Mouse (Mus musculus) embryonic facial prominence, embryonic 13.5 days (tissue): Measurements from ENCODE around the gene Draxin. TPM values are rescaled to one million over a fixed set of nuclear protein-coding genes. Genes with fewer than 3 reads are reported as not detected.
"Not testable (repeated sequence)": the region's sequence is repeated elsewhere in the genome, so short reads cannot be mapped to it uniquely, and the experiment has no call there.

ENCODE experiments used
- ATAC-seq: fragments of 200-750 bp; cut with Nextera tagmentation; 2 replicates; pipeline ENCODE4 v1.8.0; 2017; ENCODE audit warnings: low read depth; ENCODE audit not compliant: insufficient number of reproducible peaks, insufficient read depth, low FRiP score, low TSS enrichment
- H3K27ac ChIP-seq: fragments of 300-500 bp; sonication (generic); 2 replicates; pipeline ENCODE4 v1.5.1; 2015; ENCODE audit warnings: moderate library complexity, mild to moderate bottlenecking, inconsistent platforms
- H3K27me3 ChIP-seq: fragments of 300-500 bp; sonication (generic); 2 replicates; pipeline ENCODE4 v1.6.1; 2015; ENCODE audit warnings: mild to moderate bottlenecking, inconsistent platforms
- H3K36me3 ChIP-seq: fragments of 300-500 bp; sonication (generic); 2 replicates; pipeline ENCODE4 v1.6.1; 2015; ENCODE audit warnings: mild to moderate bottlenecking, inconsistent platforms
- H3K4me1 ChIP-seq: fragments of 300-500 bp; sonication (generic); 2 replicates; pipeline ENCODE4 v1.6.1; 2015; ENCODE audit warnings: inconsistent platforms
- H3K4me2 ChIP-seq: fragments of 300-500 bp; sonication (generic); 2 replicates; pipeline ENCODE4 v1.6.1; 2015; ENCODE audit warnings: moderate library complexity, mild to moderate bottlenecking, inconsistent platforms
- H3K4me3 ChIP-seq: fragments of 300-500 bp; sonication (generic); 2 replicates; pipeline ENCODE4 v1.5.1; 2015; ENCODE audit warnings: mild to moderate bottlenecking, inconsistent platforms
- H3K9ac ChIP-seq: fragments of 300-500 bp; sonication (generic); 2 replicates; pipeline ENCODE4 v1.6.1; 2015; ENCODE audit warnings: mild to moderate bottlenecking, inconsistent platforms
- H3K9me3 ChIP-seq: fragments of 300-500 bp; sonication (generic); 2 replicates; pipeline ENCODE4 v1.6.1; 2016; ENCODE audit warnings: inconsistent platforms
- WGBS: fragments of 180-500 bp; shearing (Covaris S2); methylation state at CpG from one replicate; pipeline ENCODE4 v1.1.7; 2015; ENCODE audit warnings: mixed read lengths; 5-methylcytosine and 5-hydroxymethylcytosine counted together
- polyA plus RNA-seq: library from polyadenylated mRNA; unstranded; fragments of >200 nt; fragmentation: Nextera tagmentation; extraction: Ambion mirVana; gene quantifications from 2 replicates; pipeline ENCODE4 v1.2.1, GENCODE M21; 2015

Draxin gene
- polyA plus RNA-seq, 1 experiment from 2014 or later: 1.1 TPM

DNA sequence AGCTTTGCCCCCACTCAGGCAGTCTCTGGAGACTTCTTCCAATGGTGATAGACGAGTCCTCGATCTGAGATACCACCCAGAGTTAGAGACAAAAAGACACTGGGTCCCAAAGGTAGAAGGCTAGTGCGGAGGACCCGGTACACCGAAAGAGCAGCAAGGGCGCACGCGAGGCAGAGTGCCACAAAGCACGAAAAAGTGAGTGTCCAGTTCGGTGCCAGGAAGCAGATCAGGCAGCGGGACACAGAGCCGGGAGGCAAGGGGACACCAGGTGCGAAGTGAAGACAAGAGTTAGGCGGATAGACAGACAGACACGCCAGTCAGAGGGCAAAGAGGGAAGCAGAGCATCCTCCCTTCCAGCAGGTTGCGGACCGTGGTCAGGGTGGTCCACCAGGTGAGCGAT is 365 bp downstream of the Draxin start, which contains the start of gene Mad2l2:
TSS of gene Mad2l2 (plus strand) at position 252 of the 400 bp plus-strand sequence.
- H3K27me3 ChIP-seq: peaks cover 33% of the 10 kb centered on the region
- H3K9ac ChIP-seq: peak within 1 kb of the TSS; percentile 89
- H3K4me3 ChIP-seq: peak within 1 kb of the TSS; percentile 77
- H3K4me1 ChIP-seq: peaks cover 17% of the 10 kb centered on the region
- whole genome bisulfite sequencing: 2% methylated on average over 18 of the region's 18 CpGs
- no peaks in the 10 kb centered on the region for H3K36me3 ChIP-seq
- H3K9me3 ChIP-seq: no peaks in the 10 kb centered on the region
- peak within 1 kb of the TSS; percentile 72 for H3K27ac ChIP-seq
- 0 out of 2 replicates have a peak, but pooled peaks have one; percentile 7 for ATAC-seq
- H3K4me2 ChIP-seq: peak within 1 kb of the TSS; percentile 88

DNA sequence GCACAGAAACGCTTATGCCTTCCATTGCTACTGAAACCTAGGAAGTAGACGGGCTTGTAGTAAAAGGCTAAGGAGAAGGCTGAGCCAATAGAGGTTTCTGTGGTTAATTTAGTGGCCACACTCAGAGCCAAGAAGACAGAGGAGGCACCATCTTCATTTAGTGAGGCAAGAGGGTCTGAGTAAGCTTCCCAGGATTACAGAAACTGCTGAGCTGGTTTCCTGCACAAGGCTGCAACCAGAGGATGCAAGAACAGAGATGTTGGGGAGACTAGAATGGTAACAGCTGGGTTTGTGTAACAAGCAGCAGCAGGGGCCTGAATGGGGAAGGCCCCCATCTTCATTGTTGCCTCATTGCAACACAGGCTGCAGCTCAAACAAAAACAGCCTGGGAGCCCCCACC is 1.8 kb downstream of the Draxin start:
- H3K4me1 ChIP-seq: peaks cover 17% of the 10 kb centered on the region
- H3K27me3 ChIP-seq: peaks cover 33% of the 10 kb centered on the region
- H3K4me2 ChIP-seq: no peak overlapping the region
- no peaks in the 10 kb centered on the region for H3K36me3 ChIP-seq
- H3K27ac ChIP-seq: no peak overlapping the region
- WGBS: 58% methylated on average over 2 of the region's 2 CpGs
- ATAC-seq: no peak
- H3K9me3 ChIP-seq: no peaks in the 10 kb centered on the region
- no peak overlapping the region for H3K9ac ChIP-seq
- no peak overlapping the region for H3K4me3 ChIP-seq

DNA sequence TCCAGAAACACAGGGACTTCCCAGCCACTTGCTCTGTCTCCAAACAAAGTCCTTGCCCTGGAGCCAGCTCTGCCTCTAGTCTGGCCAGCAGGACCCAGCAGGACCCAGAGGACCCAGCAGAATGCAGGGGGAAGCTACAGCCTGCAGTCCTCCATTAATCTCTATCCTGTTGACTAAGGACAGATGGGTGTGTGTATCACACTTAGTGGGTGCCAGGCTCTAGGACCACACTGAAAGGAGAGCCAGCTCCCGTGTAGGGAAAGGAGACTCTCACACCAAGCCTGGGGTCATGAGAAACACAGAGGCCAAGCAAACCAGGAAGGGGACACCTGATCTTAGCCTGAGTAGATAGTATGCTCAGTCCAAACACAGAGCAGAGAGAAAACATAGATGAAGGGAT is 2.3 kb downstream of the Draxin start:
- H3K9ac ChIP-seq: no peak overlapping the region
- WGBS: 58% methylated on average over 1 of the region's 1 CpGs
- H3K4me1 ChIP-seq: peaks cover 17% of the 10 kb centered on the region
- ATAC-seq: no peak
- H3K4me3 ChIP-seq: no peak overlapping the region
- peaks cover 33% of the 10 kb centered on the region for H3K27me3 ChIP-seq
- no peaks in the 10 kb centered on the region for H3K36me3 ChIP-seq
- no peak overlapping the region for H3K27ac ChIP-seq
- H3K4me2 ChIP-seq: no peak overlapping the region
- no peaks in the 10 kb centered on the region for H3K9me3 ChIP-seq

DNA sequence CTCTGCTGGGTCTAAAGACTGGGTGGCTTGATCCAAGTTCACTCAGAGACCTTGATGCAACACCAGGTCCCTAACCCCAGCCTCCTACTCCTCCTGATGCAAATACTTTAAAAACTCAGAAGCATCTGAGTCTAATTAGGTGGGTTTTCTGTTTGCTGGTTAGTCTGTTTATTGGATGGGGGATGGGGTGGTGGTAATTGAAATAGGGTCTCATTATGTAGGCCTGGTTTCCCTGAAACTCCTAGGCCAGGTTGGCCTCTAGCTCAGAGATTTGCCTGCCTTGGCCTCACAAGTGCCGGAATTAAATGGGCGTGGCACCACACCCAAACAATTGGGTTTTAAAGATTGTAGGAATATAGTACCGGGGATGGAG is 7.8 kb downstream of the Draxin start:
- Histone ChIP-seq H3K36me3 (no peaks in the 10 kb centered on the region), H3K9ac (no peak overlapping the region), H3K4me3 (no peak overlapping the region), H3K4me1 (peaks cover 10% of the 10 kb centered on the region), H3K9me3 (no peaks in the 10 kb centered on the region), H3K27ac (peak overlapping the region; percentile 68; the same call in 1 of the 2 replicates), H3K4me2 (peak overlapping the region; percentile 26; the same call in 1 of the 2 replicates), H3K27me3 (peaks cover under 1% of the 10 kb centered on the region; the same call in 1 of the 2 replicates)
- ATAC-seq: no peak
- WGBS: 61% methylated on average over 3 of the region's 3 CpGs

DNA sequence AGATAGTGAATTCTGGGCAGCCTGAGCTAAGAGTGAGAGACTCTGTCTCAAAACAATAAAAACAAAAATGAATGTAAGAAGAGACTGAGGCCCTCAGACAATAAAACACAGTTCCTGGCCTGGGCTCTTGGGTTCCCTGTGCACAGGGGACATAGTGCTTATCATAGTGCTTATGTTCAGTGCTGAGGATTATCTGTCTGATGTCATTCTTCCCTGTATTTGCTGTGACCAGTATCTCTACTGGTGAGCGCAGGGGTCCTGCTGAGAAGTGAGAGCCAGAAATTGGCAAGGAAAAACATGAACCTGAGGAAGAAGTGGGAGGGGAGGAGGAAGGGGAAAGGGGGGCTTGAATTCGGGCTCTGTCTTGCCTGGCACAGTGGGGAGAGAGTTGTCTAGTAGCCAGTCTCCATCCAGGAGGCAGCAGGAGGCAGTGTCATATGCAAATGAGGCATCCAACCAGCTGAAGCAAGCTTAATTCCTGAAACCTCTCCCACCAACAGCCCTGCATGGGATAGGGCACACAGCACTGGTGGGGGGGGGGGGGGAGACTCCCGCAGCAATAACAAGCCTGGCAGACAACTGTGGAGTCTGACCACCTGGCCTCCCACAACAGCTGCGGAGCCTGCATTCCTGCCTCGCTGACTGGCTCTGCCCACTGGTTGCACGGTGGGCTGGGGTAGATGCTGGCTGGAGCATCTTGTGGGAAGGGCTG is 8.4 kb downstream of the Draxin start:
- peak; percentile 45; the same call in 1 of the 2 replicates for ATAC-seq
- Histone ChIP-seq H3K27ac (peak overlapping the region; percentile 68; the same call in 1 of the 2 replicates), H3K4me3 (no peak overlapping the region), H3K36me3 (no peaks in the 10 kb centered on the region), H3K27me3 (no peaks in the 10 kb centered on the region), H3K4me1 (peaks cover 10% of the 10 kb centered on the region), H3K9me3 (no peaks in the 10 kb centered on the region), H3K4me2 (peak overlapping the region; percentile 26; the same call in 1 of the 2 replicates), H3K9ac (no peak overlapping the region)
- 11% methylated on average over 6 of the region's 6 CpGs for WGBS

DNA sequence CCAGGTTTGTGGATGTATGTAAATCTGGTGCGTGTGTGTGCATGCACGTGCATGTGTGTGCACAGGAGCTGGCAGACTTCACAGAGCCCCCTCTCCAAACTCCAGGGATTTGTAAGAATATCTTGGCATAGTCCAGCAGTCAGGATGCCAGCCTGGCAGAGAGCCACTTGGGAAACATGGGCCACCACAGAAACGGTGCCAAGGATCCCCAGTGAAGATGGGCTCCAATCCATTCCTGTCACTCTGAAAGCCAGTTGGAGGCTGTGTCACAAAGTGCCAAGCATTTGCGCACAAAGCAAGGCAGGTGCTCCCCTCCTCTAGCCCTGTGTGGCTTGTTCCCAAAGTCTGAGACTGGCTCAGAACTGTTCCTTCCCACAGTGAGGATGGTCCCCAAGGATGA is 9.1 kb downstream of the Draxin start:
- Histone ChIP-seq H3K4me2 (no peak overlapping the region), H3K4me1 (peaks cover 10% of the 10 kb centered on the region), H3K27ac (no peak overlapping the region), H3K9me3 (no peaks in the 10 kb centered on the region), H3K4me3 (no peak overlapping the region), H3K9ac (no peak overlapping the region), H3K36me3 (no peaks in the 10 kb centered on the region), H3K27me3 (no peaks in the 10 kb centered on the region)
- 84% methylated on average over 4 of the region's 4 CpGs for WGBS
- ATAC-seq: no peak

DNA sequence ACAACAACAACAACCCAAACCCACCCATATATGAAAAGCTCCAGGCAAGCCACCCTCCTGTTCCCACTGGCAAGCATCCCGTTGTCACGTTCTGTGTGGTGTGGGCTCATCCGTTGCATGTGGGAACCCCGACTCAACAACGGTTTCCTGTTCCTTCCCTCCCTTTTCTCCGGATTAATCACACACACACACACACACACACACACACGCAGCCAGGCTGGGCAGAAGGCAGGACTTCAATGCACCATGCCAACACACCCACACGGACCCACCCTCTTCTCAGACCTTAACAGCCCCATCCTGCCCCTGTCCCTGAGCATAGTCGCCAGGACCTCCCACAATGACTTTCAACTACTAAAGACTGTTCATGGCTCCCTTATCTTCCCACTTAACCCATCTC is 9.9 kb downstream of the Draxin start:
- ATAC-seq: no peak
- WGBS: 79% methylated on average over 9 of the region's 9 CpGs
- no peaks in the 10 kb centered on the region; the same call in 1 of the 2 replicates for H3K27me3 ChIP-seq
- H3K4me1 ChIP-seq: peaks cover 12% of the 10 kb centered on the region
- no peak overlapping the region for H3K4me2 ChIP-seq
- H3K27ac ChIP-seq: no peak overlapping the region
- no peak overlapping the region for H3K9ac ChIP-seq
- no peaks in the 10 kb centered on the region for H3K9me3 ChIP-seq
- no peak overlapping the region for H3K4me3 ChIP-seq
- H3K36me3 ChIP-seq: no peaks in the 10 kb centered on the region

DNA sequence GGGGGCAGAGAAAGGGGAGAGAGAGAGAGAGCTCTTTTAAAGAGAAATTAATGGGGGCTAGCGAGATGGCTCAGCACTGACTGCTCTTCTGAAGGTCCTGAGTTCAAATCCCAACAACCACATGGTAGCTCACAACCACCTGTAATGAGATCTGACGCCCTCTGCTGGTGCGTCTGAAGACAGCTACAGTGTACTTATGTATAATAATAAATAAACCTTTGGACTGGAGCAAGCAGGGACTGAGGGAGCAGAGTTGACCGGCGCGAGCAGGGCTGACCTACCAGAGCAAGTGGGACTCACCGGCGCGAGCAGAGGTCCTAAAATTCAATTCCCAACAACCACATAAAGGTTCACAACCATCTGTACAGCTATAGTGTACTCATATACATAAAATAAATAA is 10.9 kb downstream of the Draxin start:
- 90% methylated on average over 9 of the region's 9 CpGs for WGBS
- H3K27ac ChIP-seq, ATAC-seq, H3K27me3 ChIP-seq, H3K4me3 ChIP-seq, H3K36me3 ChIP-seq, H3K9me3 ChIP-seq, H3K4me2 ChIP-seq, H3K9ac ChIP-seq: not testable (repeated sequence)
- peaks cover 20% of the 10 kb centered on the region for H3K4me1 ChIP-seq

DNA sequence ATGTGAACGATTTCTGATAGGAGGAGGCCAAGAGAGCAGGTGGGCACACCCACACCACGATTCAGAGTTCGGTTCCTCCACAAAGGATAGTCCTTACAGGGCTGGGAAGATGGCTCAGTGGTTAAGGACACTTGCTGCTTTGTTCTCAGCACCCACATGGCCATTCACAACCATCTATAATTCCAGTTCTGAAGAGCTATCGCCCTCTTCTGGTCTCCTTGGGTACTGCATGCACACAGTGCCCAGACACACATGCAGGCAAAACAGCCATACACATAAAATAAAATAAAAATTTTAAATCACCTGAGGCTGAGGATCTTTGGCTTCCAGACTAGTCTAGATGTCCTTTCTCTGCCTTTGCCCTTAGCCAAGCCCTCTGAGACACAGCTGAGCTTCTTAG is 13.1 kb downstream of the Draxin start:
- ATAC-seq: no peak
- 74% methylated on average over 4 of the region's 4 CpGs for WGBS
- no peaks in the 10 kb centered on the region for H3K36me3 ChIP-seq
- no peak overlapping the region for H3K9ac ChIP-seq
- H3K27ac ChIP-seq: no peak overlapping the region
- no peak overlapping the region for H3K4me3 ChIP-seq
- peaks cover 15% of the 10 kb centered on the region for H3K4me1 ChIP-seq
- no peaks in the 10 kb centered on the region; the same call in none of the 2 replicates for H3K27me3 ChIP-seq
- H3K4me2 ChIP-seq: no peak overlapping the region
- no peaks in the 10 kb centered on the region for H3K9me3 ChIP-seq

DNA sequence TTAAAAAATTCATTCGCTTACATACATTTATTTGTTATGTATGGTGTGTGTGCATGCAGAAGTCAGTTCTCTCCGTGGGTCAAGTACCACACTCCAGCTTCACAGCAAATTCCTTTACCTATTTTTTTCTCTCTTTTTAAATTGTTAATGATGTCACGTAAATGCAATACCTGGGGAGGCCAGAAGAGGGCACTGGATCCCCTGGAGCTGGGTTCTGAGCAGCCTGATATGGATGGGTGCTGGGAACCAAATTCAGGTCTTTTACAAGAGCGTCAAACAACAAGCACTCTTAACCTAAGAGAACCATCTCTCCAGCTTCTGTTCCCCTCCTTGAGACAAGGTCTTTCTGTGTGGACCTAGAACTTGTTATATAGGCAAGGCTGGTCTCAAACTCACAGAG is 13.8 kb downstream of the Draxin start:
- no peak for ATAC-seq
- Histone ChIP-seq H3K9ac (no peak overlapping the region), H3K4me3 (no peak overlapping the region), H3K9me3 (no peaks in the 10 kb centered on the region), H3K4me2 (no peak overlapping the region), H3K36me3 (no peaks in the 10 kb centered on the region), H3K27ac (no peak overlapping the region), H3K27me3 (no peaks in the 10 kb centered on the region; the same call in none of the 2 replicates), H3K4me1 (peaks cover 10% of the 10 kb centered on the region)
- WGBS: 70% methylated on average over 4 of the region's 4 CpGs

DNA sequence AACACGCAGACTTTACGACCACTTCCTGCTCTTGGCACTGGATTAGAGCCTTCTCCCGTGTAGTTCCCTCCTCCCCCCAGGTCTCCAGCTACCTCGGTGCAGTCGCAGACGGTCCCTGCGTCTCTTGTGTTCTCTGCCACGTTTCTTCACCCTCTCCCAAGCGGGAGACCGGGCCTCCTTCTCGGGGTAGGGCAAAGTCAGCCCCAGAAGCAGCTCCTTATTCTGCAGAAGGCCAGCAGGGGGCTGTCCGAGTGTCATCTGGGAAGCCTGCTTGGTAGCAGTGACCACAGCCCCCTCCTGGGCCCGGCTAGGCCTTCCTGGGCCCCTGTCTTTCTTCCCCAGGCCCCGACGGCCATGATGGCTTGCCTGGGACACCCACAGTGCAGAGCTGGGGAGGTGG is 15.0 kb downstream of the Draxin start:
- Histone ChIP-seq H3K36me3 (no peaks in the 10 kb centered on the region), H3K9me3 (no peaks in the 10 kb centered on the region), H3K27me3 (no peaks in the 10 kb centered on the region; the same call in none of the 2 replicates), H3K27ac (peak overlapping the region; percentile 28; the same call in 1 of the 2 replicates), H3K4me2 (peak overlapping the region; percentile 44), H3K9ac (peak overlapping the region; percentile 64), H3K4me1 (peaks cover 10% of the 10 kb centered on the region), H3K4me3 (no peak overlapping the region)
- no peak for ATAC-seq
- WGBS: 6% methylated on average over 15 of the region's 15 CpGs

DNA sequence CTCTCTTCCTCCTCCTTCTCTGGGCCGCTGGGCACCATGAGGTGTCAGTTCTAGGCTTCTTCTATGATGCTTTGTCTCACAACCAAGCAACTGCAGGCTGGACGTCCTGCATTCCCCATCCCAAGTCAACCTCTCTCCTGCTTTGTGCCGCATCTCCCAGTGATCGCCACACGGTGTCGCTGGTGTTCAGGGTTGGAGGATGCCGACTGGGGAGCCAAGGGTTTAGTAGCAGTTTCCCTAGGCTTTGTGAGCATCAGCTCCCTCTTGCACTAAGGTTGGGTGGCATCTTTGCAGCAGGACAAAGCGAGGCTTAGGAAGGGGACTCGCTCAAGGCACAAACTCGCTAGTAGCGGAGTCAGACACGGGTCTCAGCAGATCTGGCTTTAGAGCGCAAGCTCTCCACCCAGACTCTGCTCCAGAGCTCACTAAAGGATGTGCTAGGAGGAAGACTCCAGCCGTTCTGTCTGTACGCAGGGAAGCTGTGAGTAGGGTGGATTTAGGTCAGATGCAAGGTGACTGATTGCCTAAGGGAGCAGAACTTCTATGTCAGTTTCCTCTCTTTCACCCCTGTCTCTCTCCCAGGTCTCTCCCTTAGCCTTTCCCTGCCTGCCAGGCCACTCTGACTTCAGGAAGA is 15.6 kb downstream of the Draxin start:
- Histone ChIP-seq H3K4me3 (no peak overlapping the region), H3K4me2 (peak overlapping the region; percentile 44), H3K27ac (peak overlapping the region; percentile 28; the same call in 1 of the 2 replicates), H3K36me3 (no peaks in the 10 kb centered on the region), H3K4me1 (peaks cover 10% of the 10 kb centered on the region), H3K9ac (peak overlapping the region; percentile 64; the same call in 1 of the 2 replicates), H3K9me3 (no peaks in the 10 kb centered on the region), H3K27me3 (no peaks in the 10 kb centered on the region; the same call in none of the 2 replicates)
- WGBS: 4% methylated on average over 15 of the region's 15 CpGs
- 0 out of 2 replicates have a peak, but pooled peaks have one; percentile 53 for ATAC-seq
